Mouse (Mus musculus) kidney, postnatal 4 days (tissue): ENCODE measurements around the gene Hspa1b.
"Not testable (repeated sequence)": the region's sequence is repeated elsewhere in the genome, so short reads cannot be mapped to it uniquely, and the experiment has no call there.

Experiments
- DNase-seq, 2 experiments: peaks; one replicate each; pipeline ENCODE4 v3.0.0; 2021; ENCODE audit warnings: mixed read lengths in 2 of 2

Hspa1b gene

GRCm38 (mm10) chr17:34959130-34959778 lies at the start of gene Hspa1b:
Gene Hspa1b, minus strand, starts transcription at chr17:34959238.
- DNase-seq: peak; percentile 83 to 90

GRCm38 (mm10) chr17:35007387-35007991 lies 48.5 kb upstream of the Hspa1b start:
- no peak for DNase-seq

GRCm38 (mm10) chr17:35005902-35006301 lies 46.9 kb upstream of the Hspa1b start:
- DNase-seq: not testable (repeated sequence)

- DNase-seq: no peak
Observed at GRCm38 (mm10) chr17:35005158-35005557, 46.1 kb upstream of the Hspa1b start.

- no peak for DNase-seq
Observed at GRCm38 (mm10) chr17:35004075-35004717, 45.2 kb upstream of the Hspa1b start.

- no peak for DNase-seq
Observed at GRCm38 (mm10) chr17:35003022-35003838, 44.2 kb upstream of the Hspa1b start.

GRCm38 (mm10) chr17:35002153-35002865 lies 43.3 kb upstream of the Hspa1b start:
- DNase-seq: peak in 1 of 2 experiments; percentile 25

GRCm38 (mm10) chr17:35001452-35002152 lies 42.6 kb upstream of the Hspa1b start:
- peak; percentile 48 to 64 for DNase-seq

- DNase-seq: peak; percentile 90 to 94
Observed at GRCm38 (mm10) chr17:35000717-35001451, 41.8 kb upstream of the Hspa1b start, which contains the start of gene Vars. Gene Vars, plus strand, starts transcription at chr17:35000987.

- DNase-seq: peak in 1 of 2 experiments; percentile 36
Observed at GRCm38 (mm10) chr17:34999871-35000716, 41.1 kb upstream of the Hspa1b start.

GRCm38 (mm10) chr17:34998526-34999430 lies 39.7 kb upstream of the Hspa1b start:
- DNase-seq: no peak

- DNase-seq: no peak
Observed at GRCm38 (mm10) chr17:34997142-34997483, 38.1 kb upstream of the Hspa1b start.

GRCm38 (mm10) chr17:34996411-34997141 lies 37.5 kb upstream of the Hspa1b start:
- DNase-seq: no peak

- DNase-seq: not testable (repeated sequence)
Observed at GRCm38 (mm10) chr17:34995927-34996326, 36.9 kb upstream of the Hspa1b start.

GRCm38 (mm10) chr17:34995192-34995591 lies 36.2 kb upstream of the Hspa1b start:
- not testable (repeated sequence) for DNase-seq

GRCm38 (mm10) chr17:34994751-34995150 lies 35.7 kb upstream of the Hspa1b start:
- no peak for DNase-seq

- DNase-seq: no peak
Observed at GRCm38 (mm10) chr17:34984218-34984617, 25.2 kb upstream of the Hspa1b start.

- no peak for DNase-seq
Observed at GRCm38 (mm10) chr17:34982328-34982727, 23.3 kb upstream of the Hspa1b start.
